Mouse (Mus musculus): Measurements from ENCODE around the gene Inca1. TPM values are rescaled to one million over a fixed set of nuclear protein-coding genes. Genes with fewer than 3 reads are reported as not detected.

The Inca1 gene
- total and polyA plus RNA-seq, 3 experiments = 0.35 to 2.2 TPM; not detected in 1

DNA sequence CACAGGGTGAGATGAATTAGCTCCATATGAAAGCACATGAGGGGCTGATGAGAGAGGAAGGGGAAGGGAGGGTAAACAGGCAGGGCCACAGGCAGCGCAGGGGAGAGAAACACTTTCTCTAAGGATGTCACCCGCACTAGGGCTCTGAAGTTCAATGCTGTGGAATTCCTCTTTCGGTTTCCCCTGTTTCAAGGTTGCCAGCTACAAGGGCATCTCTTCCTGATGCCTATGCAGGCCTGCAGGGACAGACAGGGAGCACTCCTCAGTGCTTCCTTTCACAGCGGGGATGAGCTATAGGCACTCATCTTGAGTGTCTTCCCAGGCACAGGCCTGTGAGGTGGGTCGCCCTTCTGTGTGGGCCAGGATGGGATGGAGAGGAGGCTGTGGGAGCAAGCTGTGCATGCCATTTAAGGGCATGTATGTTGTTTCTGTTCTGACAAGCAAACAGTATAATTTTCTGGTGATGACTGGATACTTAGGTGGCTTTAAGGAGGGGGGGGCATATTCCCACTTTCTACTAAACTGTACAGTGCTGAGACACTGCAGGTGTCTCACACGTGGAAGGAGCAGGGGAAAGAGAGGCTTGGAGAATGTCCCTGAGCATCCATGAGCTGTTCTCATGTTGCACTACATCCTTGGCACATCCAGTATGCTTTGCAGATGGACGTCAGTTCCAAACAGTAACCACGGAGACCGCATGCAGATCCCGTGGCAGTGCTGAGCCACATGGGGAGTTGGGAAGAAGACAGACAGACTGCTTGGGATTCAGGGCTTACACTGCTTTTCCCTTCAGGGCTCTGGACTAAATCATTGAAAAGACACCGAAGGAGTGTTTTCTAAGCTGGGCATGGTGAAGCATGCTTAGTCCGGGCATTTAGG, 42.9 kb upstream of the Inca1 start:
- Histone ChIP-seq H3K9me3 (replicated peaks; ENCODE audit: insufficient read depth, low read length) (no peaks in the 10 kb centered on the region), H3K4me3 (ENCODE audit: control insufficient read depth in 1 of 2, insufficient read depth in 1 of 2, low read depth in 2 of 2, low read length in 2 of 2) (no peak overlapping the region), H3K27me3 (ENCODE audit: control insufficient read depth in 1 of 2, insufficient read depth in 2 of 2, low read length in 2 of 2) (peaks cover 18 to 26% of the 10 kb centered on the region in 2 experiments), H3K79me2 (ENCODE audit: control insufficient read depth, insufficient read depth, low read length, poor library complexity) (no peaks in the 10 kb centered on the region), H3K4me1 (ENCODE audit: control insufficient read depth in 1 of 2, insufficient read depth in 2 of 2, low read length in 2 of 2) (peaks cover 0 to under 1% of the 10 kb centered on the region in 2 experiments; a peak in 1 of 4 replicates), H3K27ac (ENCODE audit: control insufficient read depth, low read depth, low read length) (no peak overlapping the region), H3K36me3 (ENCODE audit: control insufficient read depth in 1 of 2, insufficient read depth in 2 of 2, low read length in 2 of 2) (no peaks in the 10 kb centered on the region), H3K9ac (ENCODE audit: control insufficient read depth, low read depth, low read length, poor library complexity, severe bottlenecking) (no peak overlapping the region)
- TF ChIP-seq MAX (IDR thresholded peaks at IDR 0.05; ENCODE audit: low read length) = no peak
- TF ChIP-seq CHD2 (IDR thresholded peaks at IDR 0.05; ENCODE audit: low read length) = no peak
- no peak for TF ChIP-seq MYB (IDR thresholded peaks at IDR 0.05; ENCODE audit: low read depth, low read length)
- no peak for TF ChIP-seq RCOR1 (IDR thresholded peaks at IDR 0.05; ENCODE audit: low read depth, low read length)
- TF ChIP-seq USF2 (IDR thresholded peaks at IDR 0.05; ENCODE audit: borderline replicate concordance in 1 of 2, insufficient read depth in 1 of 2, low read depth in 1 of 2, low read length in 2 of 2) = no peak
- no peak for TF ChIP-seq GATA1 (IDR thresholded peaks at IDR 0.05; ENCODE audit: low read depth, low read length)
- TF ChIP-seq UBTF (IDR thresholded peaks at IDR 0.05; ENCODE audit: borderline replicate concordance, insufficient read depth, low read depth, low read length) = no peak
- no peak for TF ChIP-seq NRF1 (IDR thresholded peaks at IDR 0.05; ENCODE audit: insufficient read depth, low read depth, low read length, poor library complexity, severe bottlenecking)
- no peak for TF ChIP-seq EP300 (IDR thresholded peaks at IDR 0.05; ENCODE audit: low read depth in 1 of 2, low read length in 2 of 2)
- no peak for DNase-seq (ENCODE audit: low read depth, low spot score)

DNA sequence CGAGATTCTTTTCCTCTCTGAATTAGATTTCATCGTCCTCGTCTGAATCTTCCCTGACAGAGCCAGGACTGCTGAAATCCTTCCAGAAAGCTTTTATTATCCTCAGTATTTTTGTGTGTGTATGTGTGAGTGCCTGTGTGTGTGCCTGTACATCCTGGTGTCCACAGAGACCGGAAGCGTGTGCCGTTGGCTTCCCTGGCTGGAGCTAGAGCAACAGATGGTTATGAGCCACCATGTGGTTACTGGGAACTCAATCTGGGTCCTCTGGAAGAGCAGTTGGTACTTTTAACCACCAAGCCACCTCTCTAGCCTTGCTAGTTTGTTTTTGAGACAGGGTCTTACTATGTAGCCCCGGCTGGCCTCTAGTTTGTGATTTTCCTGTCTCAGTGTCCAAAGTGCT, 42.2 kb upstream of the Inca1 start:
- no peak for DNase-seq (ENCODE audit: low read depth, low spot score)
- H3K4me3 ChIP-seq (ENCODE audit: control insufficient read depth in 1 of 2, insufficient read depth in 1 of 2, low read depth in 2 of 2, low read length in 2 of 2) = no peak overlapping the region
- H3K36me3 ChIP-seq (ENCODE audit: control insufficient read depth in 1 of 2, insufficient read depth in 2 of 2, low read length in 2 of 2) = no peaks in the 10 kb centered on the region
- H3K27ac ChIP-seq (ENCODE audit: control insufficient read depth, low read depth, low read length) = no peak overlapping the region
- H3K9me3 ChIP-seq (replicated peaks; ENCODE audit: insufficient read depth, low read length) = no peaks in the 10 kb centered on the region
- no peak for TF ChIP-seq NELFE (IDR thresholded peaks at IDR 0.05; ENCODE audit: low read depth, low read length)
- no peak for TF ChIP-seq JUND (IDR thresholded peaks at IDR 0.05; ENCODE audit: low read depth, low read length)
- TF ChIP-seq TCF12 (IDR thresholded peaks at IDR 0.05; ENCODE audit: low read depth, low read length) = no peak
- no peak for TF ChIP-seq USF2 (IDR thresholded peaks at IDR 0.05; ENCODE audit: borderline replicate concordance in 1 of 2, insufficient read depth in 1 of 2, low read depth in 1 of 2, low read length in 2 of 2)
- TF ChIP-seq POLR2A (IDR thresholded peaks at IDR 0.05; ENCODE audit: control insufficient read depth in 1 of 2, insufficient read depth in 1 of 2, low read depth in 1 of 2, low read length in 2 of 2, poor library complexity in 1 of 2) = no peak
- TF ChIP-seq ZNF384 (IDR thresholded peaks at IDR 0.05; ENCODE audit: low read depth, low read length) = no peak
- TF ChIP-seq TAL1 (IDR thresholded peaks at IDR 0.05; ENCODE audit: low read length) = no peak
- TF ChIP-seq SIN3A (IDR thresholded peaks at IDR 0.05; ENCODE audit: low read length) = no peak
- no peak for TF ChIP-seq HCFC1 (IDR thresholded peaks at IDR 0.05; ENCODE audit: low read depth, low read length)
- TF ChIP-seq CHD2 (IDR thresholded peaks at IDR 0.05; ENCODE audit: low read length) = no peak
- TF ChIP-seq UBTF (IDR thresholded peaks at IDR 0.05; ENCODE audit: borderline replicate concordance, insufficient read depth, low read depth, low read length) = no peak
- no peak for TF ChIP-seq NRF1 (IDR thresholded peaks at IDR 0.05; ENCODE audit: insufficient read depth, low read depth, low read length, poor library complexity, severe bottlenecking)
- TF ChIP-seq ZKSCAN1 (IDR thresholded peaks at IDR 0.05; ENCODE audit: low read depth, low read length) = no peak
- no peak for TF ChIP-seq CTCF (IDR thresholded peaks at IDR 0.05 in 2 of 3, conservative IDR thresholded peaks at IDR 0.05 in 1 of 3; ENCODE audit: control insufficient read depth in 1 of 3, insufficient read depth in 1 of 3, low read depth in 2 of 3, low read length in 3 of 3, poor library complexity in 1 of 3, severe bottlenecking in 1 of 3)
- no peak for TF ChIP-seq RCOR1 (IDR thresholded peaks at IDR 0.05; ENCODE audit: low read depth, low read length)
- TF ChIP-seq RAD21 (IDR thresholded peaks at IDR 0.05; ENCODE audit: low read depth, low read length) = no peak
- no peak for TF ChIP-seq MAX (IDR thresholded peaks at IDR 0.05; ENCODE audit: low read length)
- TF ChIP-seq ETS1 (IDR thresholded peaks at IDR 0.05; ENCODE audit: low read depth, low read length) = no peak
- peaks cover 16 to 26% of the 10 kb centered on the region in 2 experiments for H3K27me3 ChIP-seq (ENCODE audit: control insufficient read depth in 1 of 2, insufficient read depth in 2 of 2, low read length in 2 of 2)
- H3K9ac ChIP-seq (ENCODE audit: control insufficient read depth, low read depth, low read length, poor library complexity, severe bottlenecking) = no peak overlapping the region
- H3K79me2 ChIP-seq (ENCODE audit: control insufficient read depth, insufficient read depth, low read length, poor library complexity) = no peaks in the 10 kb centered on the region
- peaks cover 0 to 5% of the 10 kb centered on the region in 2 experiments; a peak in 1 of 4 replicates for H3K4me1 ChIP-seq (ENCODE audit: control insufficient read depth in 1 of 2, insufficient read depth in 2 of 2, low read length in 2 of 2)

Measured in MEL (cell line).